Mouse (Mus musculus): ENCODE measurements around the gene Hes5.

GRCm38 (mm10) chr4:154972546-154972945, 11.8 kb downstream of the Hes5 start:
- TF ChIP-seq BHLHE40 (IDR thresholded peaks at IDR 0.05; ENCODE audit: borderline replicate concordance, low read depth, low read length) (no peak), POLR2A (IDR thresholded peaks at IDR 0.05; ENCODE audit: control insufficient read depth in 1 of 2, insufficient read depth in 1 of 2, low read depth in 1 of 2, low read length in 2 of 2, poor library complexity in 1 of 2) (no peak), NELFE (IDR thresholded peaks at IDR 0.05; ENCODE audit: low read depth, low read length) (no peak), CTCF (IDR thresholded peaks at IDR 0.05 in 2 of 3, conservative IDR thresholded peaks at IDR 0.05 in 1 of 3; ENCODE audit: control insufficient read depth in 1 of 3, insufficient read depth in 1 of 3, low read depth in 2 of 3, low read length in 3 of 3, poor library complexity in 1 of 3, severe bottlenecking in 1 of 3) (no peak), TAL1 (IDR thresholded peaks at IDR 0.05; ENCODE audit: low read length) (no peak)

All from MEL (cell line).